Mouse (Mus musculus) adrenal gland, postnatal 10 days (tissue): Measurements from ENCODE around the gene Clec2e. TPM values are rescaled to one million over a fixed set of nuclear protein-coding genes. Genes with fewer than 3 reads are reported as not detected.

Source experiments
- DNase-seq: peaks from one replicate; pipeline ENCODE4 v3.0.0; 2021; ENCODE audit warnings: mixed read lengths
- total RNA-seq, 2 experiments: library from RNA; stranded (reverse); gene quantifications; 2 replicates each; pipeline ENCODE4 v1.2.3; 2021

Clec2e gene
- total RNA-seq, 2 experiments from 2014 or later = not detected

DNA sequence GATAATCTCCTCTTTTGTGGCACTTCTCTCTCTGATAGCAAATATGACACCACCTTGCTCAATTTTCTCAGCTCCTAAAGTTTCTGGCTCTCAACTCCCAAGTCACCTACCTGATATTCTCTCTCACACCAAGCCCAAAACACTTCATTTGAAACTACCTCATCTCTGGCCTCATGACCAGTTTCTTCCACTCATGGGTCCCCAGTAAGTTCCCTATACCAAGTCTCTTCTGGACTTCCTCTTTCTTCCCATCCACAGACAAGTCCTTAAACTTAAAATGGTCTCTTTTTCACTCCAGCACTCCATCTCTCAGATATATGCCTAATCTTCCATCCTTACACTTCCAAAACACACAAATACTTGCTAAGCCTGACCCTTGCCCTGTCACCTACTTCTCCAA lies 42.7 kb downstream of the Clec2e start:
- no peak for DNase-seq

DNA sequence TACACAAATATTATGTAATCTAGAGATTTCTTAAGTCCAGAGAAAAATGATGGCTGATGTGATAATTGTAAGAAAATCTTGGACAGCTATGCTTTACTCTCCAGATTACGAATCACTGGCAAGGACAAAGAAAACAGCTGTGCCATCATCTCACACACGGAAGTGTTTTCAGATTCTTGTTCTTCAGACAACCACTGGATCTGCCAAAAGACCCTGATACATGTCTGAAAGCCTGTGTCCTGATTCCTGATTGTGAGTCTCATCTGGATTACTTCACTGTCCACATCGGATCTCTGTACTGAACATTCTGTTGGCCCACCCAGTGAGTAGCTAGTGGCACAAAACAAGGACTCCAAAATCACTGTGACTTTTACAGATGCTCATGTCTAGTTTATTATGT lies 44.5 kb downstream of the Clec2e start:
- no peak for DNase-seq

DNA sequence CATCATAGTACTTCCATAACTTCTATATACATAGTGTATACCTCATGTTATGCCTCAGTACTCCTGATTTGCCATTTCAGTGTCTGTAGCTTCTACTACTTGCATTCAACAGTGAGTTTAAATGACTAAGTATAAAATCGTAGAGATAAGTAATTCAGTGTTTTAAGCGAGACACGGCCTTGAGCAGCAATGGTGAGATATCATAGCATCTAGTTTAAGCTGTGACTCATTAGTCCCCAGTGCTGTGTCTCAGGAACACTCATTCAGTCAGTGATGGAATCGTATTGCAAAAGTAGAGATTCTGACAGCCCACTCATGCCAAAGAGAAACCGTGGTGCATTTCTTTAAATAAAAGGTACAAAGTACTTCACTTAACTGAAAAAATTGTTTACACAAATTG lies 49.0 kb downstream of the Clec2e start:
- DNase-seq = no peak

DNA sequence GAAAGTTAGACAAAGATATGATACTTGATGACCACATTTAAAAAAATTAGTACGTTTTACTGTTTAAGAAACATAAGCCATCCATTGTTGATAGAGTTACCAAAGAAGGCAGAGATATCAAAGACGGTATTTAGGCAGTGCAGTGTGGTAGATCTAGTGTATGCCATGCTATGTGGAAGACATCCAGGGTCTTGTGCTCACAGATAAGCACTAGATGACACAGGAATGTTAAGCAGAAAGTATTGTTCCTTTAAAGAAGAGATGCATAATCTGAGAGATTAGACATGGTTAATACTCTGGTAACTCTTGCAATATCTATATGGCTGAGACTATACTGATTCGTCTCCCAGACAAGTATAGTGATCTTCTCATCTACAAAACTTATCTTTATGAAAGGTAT lies 49.6 kb downstream of the Clec2e start:
- no peak for DNase-seq

DNA sequence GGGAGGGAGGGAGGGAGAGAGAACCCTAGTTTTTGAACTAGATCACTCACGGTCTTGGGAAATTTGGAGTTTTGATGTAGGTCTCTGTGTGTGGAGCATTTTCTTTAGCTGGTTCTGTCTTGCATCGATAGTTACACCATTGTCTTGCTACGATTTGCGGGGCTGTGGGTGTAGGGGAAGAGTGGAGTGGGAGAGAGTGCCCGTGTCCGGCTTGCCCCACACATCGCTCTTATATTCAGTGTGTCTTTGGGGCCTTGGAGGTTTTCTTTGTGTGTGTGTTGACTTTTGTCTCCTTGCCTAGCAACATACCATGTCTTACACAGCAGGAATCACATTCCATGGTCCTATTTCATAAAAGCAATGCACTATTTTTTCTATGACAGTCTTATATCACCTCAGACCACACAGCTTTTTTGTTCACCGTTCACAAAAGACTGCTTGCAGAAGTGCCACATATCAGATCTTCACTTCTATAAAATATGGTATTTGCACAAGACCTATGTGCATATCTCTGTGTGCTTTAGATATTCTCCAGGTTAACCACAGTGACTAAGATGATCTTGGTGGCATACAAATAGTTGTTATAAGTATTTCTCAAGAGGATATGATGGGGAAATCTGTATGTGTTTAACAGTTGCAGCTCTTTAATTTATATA lies 51.0 kb downstream of the Clec2e start:
- no peak for DNase-seq

DNA sequence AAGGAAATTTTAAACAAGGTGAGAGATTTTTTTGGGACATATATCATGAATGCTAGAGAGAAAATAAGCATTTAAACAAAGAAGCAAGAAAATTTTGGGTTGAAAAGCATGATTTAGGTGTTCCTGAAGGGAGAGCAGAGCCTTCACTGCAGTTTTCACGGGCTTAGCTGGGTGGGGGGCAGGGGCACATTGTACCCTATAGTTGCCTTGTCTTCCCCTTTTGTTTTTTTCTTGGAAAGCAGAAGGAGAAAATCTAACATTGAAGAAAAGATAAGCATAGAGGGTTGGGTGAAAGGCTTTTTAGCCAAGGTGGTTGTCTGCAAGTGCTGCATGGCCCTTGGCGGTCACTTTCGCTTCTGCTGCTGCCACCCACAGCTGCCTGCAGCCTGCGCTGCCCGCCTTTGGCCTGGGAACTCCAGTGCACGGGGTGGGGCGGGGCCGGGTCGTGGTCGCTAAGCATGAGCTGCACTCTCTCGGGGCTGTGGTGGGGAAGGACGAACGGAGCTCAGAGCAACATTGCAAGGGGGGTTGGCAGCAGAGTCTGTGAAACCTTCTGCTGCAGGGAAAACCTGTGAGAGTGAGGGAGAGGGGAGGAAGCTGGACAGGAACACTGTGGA lies 51.7 kb downstream of the Clec2e start:
- DNase-seq = peak; percentile 75

DNA sequence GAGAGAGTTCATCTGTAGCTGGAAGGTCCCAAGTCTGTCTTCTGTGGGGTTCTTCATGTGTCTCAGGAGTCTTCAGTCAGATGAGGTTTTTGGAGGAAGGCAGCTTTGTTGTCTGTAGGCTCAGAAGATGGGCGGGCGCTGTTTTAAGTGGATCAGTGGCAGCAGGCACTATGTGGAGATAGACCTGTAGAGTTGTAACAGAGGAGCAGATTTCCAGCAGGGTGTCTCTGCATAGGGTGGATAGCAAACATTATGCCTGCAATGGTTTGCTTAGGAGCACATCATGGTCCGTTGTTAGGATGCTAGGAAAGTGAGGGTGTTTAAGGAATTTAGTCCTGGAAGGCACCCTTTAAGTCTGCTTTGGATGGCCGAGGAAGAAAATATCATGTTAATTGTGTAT lies 52.3 kb downstream of the Clec2e start:
- DNase-seq = no peak

DNA sequence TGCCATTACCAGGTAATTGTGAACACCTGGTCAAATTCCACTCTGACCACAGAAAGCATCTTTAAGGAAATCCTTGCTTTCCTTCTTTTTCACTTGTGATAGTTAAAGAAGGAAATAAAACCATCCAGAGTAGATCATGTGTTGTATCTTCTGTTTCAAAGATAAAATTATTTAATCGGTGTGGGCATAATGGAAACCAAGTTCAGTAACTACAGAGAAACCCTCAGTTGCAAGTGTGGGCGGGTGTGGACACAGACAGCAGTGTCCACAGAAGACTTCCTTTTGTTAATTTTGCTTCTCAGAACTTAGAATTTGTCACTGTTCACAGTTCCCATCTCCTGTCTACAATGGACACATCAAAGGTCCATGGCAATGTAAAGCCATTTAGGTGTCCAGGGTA lies 55.1 kb downstream of the Clec2e start, which contains the start of gene Klrb1f:
TSS of gene Klrb1f (plus strand) at position 301 of the 400 bp plus-strand sequence.
- DNase-seq = no peak

DNA sequence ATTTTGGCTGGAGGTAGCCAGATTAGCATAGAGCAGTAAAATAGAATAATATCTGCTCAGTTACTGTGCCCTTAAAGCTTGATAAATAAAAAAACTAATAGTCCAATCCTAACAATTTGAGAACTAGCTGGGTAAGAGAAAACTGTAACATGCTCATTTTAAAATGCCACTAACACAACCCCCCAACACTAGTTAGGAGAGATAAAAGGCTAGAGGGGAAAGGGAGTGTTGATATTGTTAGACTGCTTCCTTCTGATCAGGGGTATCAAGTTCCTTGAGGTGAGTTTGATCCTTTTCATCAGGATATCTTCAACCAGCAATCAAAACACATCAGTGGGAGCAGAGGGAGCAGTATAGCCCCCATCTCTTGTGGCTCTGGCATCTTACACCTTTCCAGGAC lies 58.2 kb downstream of the Clec2e start:
- no peak for DNase-seq

Other genes with a start within 250 kb of the Clec2e start
- under 1 TPM; 0.30 to 0.39 TPM for gene Clec2i, start 213.3 kb downstream of the Clec2e start, total RNA-seq
- 1 to 10 TPM; 1.6 to 2.5 TPM for gene BC035044, start 209.8 kb downstream of the Clec2e start, total RNA-seq
- gene Clec2g, start 166.5 kb downstream of the Clec2e start, total RNA-seq = 1 to 10 TPM; 4.5 to 6.2 TPM
- gene Klrb1f, start 55.0 kb downstream of the Clec2e start, total RNA-seq = under 1 TPM; 0.42 to 0.48 TPM
- 10 to 100 TPM; 78.5 to 78.6 TPM for gene Clec2d, start 79.7 kb upstream of the Clec2e start, total RNA-seq
- 1 to 10 TPM; 1.1 to 1.4 TPM for gene Cd69, start 174.5 kb upstream of the Clec2e start, total RNA-seq
- gene 4922502D21Rik, start 230.9 kb upstream of the Clec2e start, total RNA-seq = not detected
- 1 to 10 TPM; 1.4 to 1.5 TPM for gene Clec12a, start 241.8 kb upstream of the Clec2e start, total RNA-seq